Mouse (Mus musculus) lung, embryonic 16.5 days (tissue): ENCODE measurements around the gene Sh3gl3. TPM values are rescaled to one million over a fixed set of nuclear protein-coding genes. Genes with fewer than 3 reads are reported as not detected.
A peak's percentile ranks its signal among the peaks of the same experiment; 100 is the strongest.

ENCODE experiments used
- ATAC-seq: fragments of 200-750 bp; cut with Nextera tagmentation; 2 replicates; pipeline ENCODE4 v1.8.0; 2017; ENCODE audit warnings: low read depth, mild to moderate bottlenecking, moderate library complexity
- H3K27ac ChIP-seq: fragments of 300-500 bp; sonication (generic); 2 replicates; pipeline ENCODE4 v1.5.1; 2014; ENCODE audit warnings: mild to moderate bottlenecking, control low read depth, low read length
- H3K27me3 ChIP-seq: fragments of 300-500 bp; sonication (generic); 2 replicates; pipeline ENCODE4 v1.6.1; 2014; ENCODE audit warnings: low read depth, low read length, mixed read lengths; ENCODE audit not compliant: control insufficient read depth, insufficient read depth
- H3K36me3 ChIP-seq: fragments of 300-500 bp; sonication (generic); 2 replicates; pipeline ENCODE4 v1.6.1; 2014; ENCODE audit warnings: low read length; ENCODE audit not compliant: control insufficient read depth, insufficient read depth
- H3K4me1 ChIP-seq: fragments of 300-500 bp; sonication (generic); replicated peaks from 2 replicates; pipeline ENCODE4 v1.6.1; 2014; ENCODE audit warnings: low read length, mixed read lengths; ENCODE audit not compliant: control insufficient read depth, insufficient read depth
- H3K4me2 ChIP-seq: fragments of 300-500 bp; sonication (generic); 2 replicates; pipeline ENCODE4 v1.6.1; 2014; ENCODE audit warnings: low read depth, low read length, control low read depth
- H3K4me3 ChIP-seq: fragments of 300-500 bp; sonication (generic); 2 replicates; pipeline ENCODE4 v1.5.1; 2014; ENCODE audit warnings: mild to moderate bottlenecking, low read length, control low read depth
- H3K9ac ChIP-seq: fragments of 300-500 bp; sonication (generic); 2 replicates; pipeline ENCODE4 v1.6.1; 2014; ENCODE audit warnings: low read length, control low read depth
- H3K9me3 ChIP-seq: fragments of 300-500 bp; sonication (generic); 2 replicates; pipeline ENCODE4 v1.6.1; 2016; ENCODE audit warnings: low read length; ENCODE audit not compliant: control insufficient read depth
- WGBS: fragments of 180-500 bp; shearing (Covaris S2); extraction: QIAGEN DNeasy Blood & Tissue Kit; methylation state at CpG from one replicate; pipeline ENCODE4 v1.1.7; 2014; 5-methylcytosine and 5-hydroxymethylcytosine counted together
- polyA plus RNA-seq: library from polyadenylated mRNA; unstranded; fragments of >200 nt; fragmentation: Nextera tagmentation; extraction: Ambion mirVana; gene quantifications from 2 replicates; pipeline ENCODE4 v1.2.1, GENCODE M21; 2015

Sh3gl3 gene
- polyA plus RNA-seq, 1 experiment from 2014 or later = 2.9 TPM

- ATAC-seq = peak; percentile 81
- under 1% methylated on average over 89 of the region's 95 CpGs for WGBS
Measured at GRCm38 (mm10) chr7:82335211-82336121, 161.8 kb downstream of the Sh3gl3 start, which contains the start of gene Adamtsl3. Gene Adamtsl3 (plus strand): TSS chr7:82335694.

GRCm38 (mm10) chr7:82336132-82336531 lies 162.5 kb downstream of the Sh3gl3 start:
- H3K9me3 ChIP-seq = no peaks in the 10 kb centered on the region
- peak overlapping the region; percentile 26; the same call in 1 of the 2 replicates for H3K9ac ChIP-seq
- peak; percentile 61 for ATAC-seq
- no peak overlapping the region for H3K27ac ChIP-seq
- H3K4me1 ChIP-seq = peaks cover 9% of the 10 kb centered on the region
- WGBS = under 1% methylated on average over 34 of the region's 34 CpGs
- peak overlapping the region; percentile 87 for H3K4me2 ChIP-seq
- H3K36me3 ChIP-seq = no peaks in the 10 kb centered on the region
- H3K4me3 ChIP-seq = peak overlapping the region; percentile 52
- peaks cover 44% of the 10 kb centered on the region for H3K27me3 ChIP-seq

More at GRCm38 (mm10) chr7:82335211-82336121, 161.8 kb downstream of the Sh3gl3 start, which contains the start of gene Adamtsl3:
- Histone ChIP-seq H3K36me3 (no peaks in the 10 kb centered on the region), H3K9me3 (no peaks in the 10 kb centered on the region), H3K4me1 (peaks cover 9% of the 10 kb centered on the region), H3K27me3 (peaks cover 44% of the 10 kb centered on the region), H3K9ac (peak within 1 kb of the TSS; percentile 40), H3K4me3 (peak within 1 kb of the TSS; percentile 52), H3K27ac (no peak within 1 kb of the TSS), H3K4me2 (peak within 1 kb of the TSS; percentile 87)

GRCm38 (mm10) chr7:82338121-82338520 lies 164.5 kb downstream of the Sh3gl3 start:
- Histone ChIP-seq H3K27me3 (peaks cover 44% of the 10 kb centered on the region), H3K36me3 (no peaks in the 10 kb centered on the region), H3K9ac (no peak overlapping the region), H3K4me3 (no peak overlapping the region), H3K27ac (no peak overlapping the region), H3K9me3 (no peaks in the 10 kb centered on the region), H3K4me1 (peaks cover 11% of the 10 kb centered on the region), H3K4me2 (no peak overlapping the region)
- no peak for ATAC-seq
- WGBS = 86% methylated on average over 9 of the region's 9 CpGs

GRCm38 (mm10) chr7:82338532-82338931 lies 164.9 kb downstream of the Sh3gl3 start:
- H3K27ac ChIP-seq = no peak overlapping the region
- H3K4me3 ChIP-seq = no peak overlapping the region
- ATAC-seq = no peak
- no peak overlapping the region for H3K4me2 ChIP-seq
- H3K9me3 ChIP-seq = no peaks in the 10 kb centered on the region
- WGBS = 72% methylated on average over 4 of the region's 4 CpGs
- no peaks in the 10 kb centered on the region for H3K36me3 ChIP-seq
- H3K4me1 ChIP-seq = peaks cover 11% of the 10 kb centered on the region
- peaks cover 44% of the 10 kb centered on the region for H3K27me3 ChIP-seq
- no peak overlapping the region for H3K9ac ChIP-seq

- Histone ChIP-seq H3K27me3 (peaks cover 39% of the 10 kb centered on the region), H3K4me2 (no peak overlapping the region), H3K9me3 (no peaks in the 10 kb centered on the region), H3K9ac (no peak overlapping the region), H3K4me1 (peaks cover 11% of the 10 kb centered on the region), H3K27ac (no peak overlapping the region), H3K4me3 (no peak overlapping the region), H3K36me3 (no peaks in the 10 kb centered on the region)
- 41% methylated on average over 3 of the region's 3 CpGs for WGBS
- no peak for ATAC-seq
Measured at GRCm38 (mm10) chr7:82339214-82339613, 165.6 kb downstream of the Sh3gl3 start.

- Histone ChIP-seq H3K4me2 (no peak overlapping the region), H3K9ac (no peak overlapping the region), H3K4me1 (0 out of 2 replicates have a peak, but pooled peaks cover 2% of the 10 kb centered on the region), H3K27me3 (peaks cover 17% of the 10 kb centered on the region), H3K4me3 (no peak overlapping the region), H3K9me3 (no peaks in the 10 kb centered on the region), H3K36me3 (no peaks in the 10 kb centered on the region), H3K27ac (no peak overlapping the region)
- ATAC-seq = no peak
- WGBS = 25% methylated on average over 8 of the region's 8 CpGs
Measured at GRCm38 (mm10) chr7:82341476-82341875, 167.8 kb downstream of the Sh3gl3 start.

GRCm38 (mm10) chr7:82346706-82347105 lies 173.1 kb downstream of the Sh3gl3 start:
- Histone ChIP-seq H3K27ac (no peak overlapping the region), H3K4me2 (no peak overlapping the region), H3K4me3 (no peak overlapping the region), H3K9ac (no peak overlapping the region), H3K4me1 (no peaks in the 10 kb centered on the region), H3K36me3 (no peaks in the 10 kb centered on the region), H3K9me3 (no peaks in the 10 kb centered on the region), H3K27me3 (no peaks in the 10 kb centered on the region)
- ATAC-seq = no peak
- 59% methylated on average over 2 of the region's 2 CpGs for WGBS

GRCm38 (mm10) chr7:82349796-82350195 lies 176.2 kb downstream of the Sh3gl3 start:
- Histone ChIP-seq H3K9me3 (no peaks in the 10 kb centered on the region), H3K4me1 (no peaks in the 10 kb centered on the region), H3K4me3 (no peak overlapping the region), H3K9ac (no peak overlapping the region), H3K27ac (no peak overlapping the region), H3K27me3 (no peaks in the 10 kb centered on the region), H3K36me3 (no peaks in the 10 kb centered on the region), H3K4me2 (no peak overlapping the region)
- no peak for ATAC-seq
- 51% methylated on average over 7 of the region's 7 CpGs for WGBS

- Histone ChIP-seq H3K27ac (no peak overlapping the region), H3K9me3 (no peaks in the 10 kb centered on the region), H3K9ac (no peak overlapping the region), H3K4me3 (no peak overlapping the region), H3K4me2 (no peak overlapping the region), H3K36me3 (no peaks in the 10 kb centered on the region), H3K4me1 (no peaks in the 10 kb centered on the region), H3K27me3 (no peaks in the 10 kb centered on the region)
- WGBS = 71% methylated on average over 3 of the region's 3 CpGs
- no peak for ATAC-seq
Measured at GRCm38 (mm10) chr7:82350421-82350820, 176.8 kb downstream of the Sh3gl3 start.
